Mouse (Mus musculus): ENCODE results near the gene Cpeb4.
"Not testable (repeated sequence)": the region's sequence is repeated elsewhere in the genome, so short reads cannot be mapped to it uniquely, and the experiment has no call there.

The Cpeb4 gene

GRCm38 (mm10) chr11:31871911-31872310 is at the start of gene Cpeb4:
Gene Cpeb4, plus strand, starts transcription at chr11:31872211.
- no peak for DNase-seq (ENCODE audit: extremely low spot score, low read depth, low spot score)

- DNase-seq (ENCODE audit: extremely low spot score, low read depth, low spot score) = no peak
These were observed 49.5 kb upstream of the Cpeb4 start for GRCm38 (mm10) chr11:31822556-31822955.

- DNase-seq (ENCODE audit: extremely low spot score, low read depth, low spot score) = no peak
These were observed 48.5 kb upstream of the Cpeb4 start for GRCm38 (mm10) chr11:31823513-31823912.

- DNase-seq (ENCODE audit: extremely low spot score, low read depth, low spot score) = no peak
These were observed 47.4 kb upstream of the Cpeb4 start for GRCm38 (mm10) chr11:31824504-31825166.

GRCm38 (mm10) chr11:31828011-31828770 is 43.8 kb upstream of the Cpeb4 start:
- no peak for DNase-seq (ENCODE audit: extremely low spot score, low read depth, low spot score)

- DNase-seq (ENCODE audit: extremely low spot score, low read depth, low spot score) = no peak
These were observed 43.3 kb upstream of the Cpeb4 start for GRCm38 (mm10) chr11:31828771-31829072.

GRCm38 (mm10) chr11:31830213-31831151 is 41.5 kb upstream of the Cpeb4 start:
- no peak for DNase-seq (ENCODE audit: extremely low spot score, low read depth, low spot score)

- DNase-seq (ENCODE audit: extremely low spot score, low read depth, low spot score) = no peak
These were observed 40.6 kb upstream of the Cpeb4 start for GRCm38 (mm10) chr11:31831451-31831850.

GRCm38 (mm10) chr11:31831983-31832382 is 40.0 kb upstream of the Cpeb4 start:
- no peak for DNase-seq (ENCODE audit: extremely low spot score, low read depth, low spot score)

GRCm38 (mm10) chr11:31832439-31832980 is 39.5 kb upstream of the Cpeb4 start:
- no peak for DNase-seq (ENCODE audit: extremely low spot score, low read depth, low spot score)

GRCm38 (mm10) chr11:31833506-31833905 is 38.5 kb upstream of the Cpeb4 start:
- DNase-seq (ENCODE audit: extremely low spot score, low read depth, low spot score) = no peak

- no peak for DNase-seq (ENCODE audit: extremely low spot score, low read depth, low spot score)
These were observed 36.7 kb upstream of the Cpeb4 start for GRCm38 (mm10) chr11:31835352-31835751.

GRCm38 (mm10) chr11:31837243-31837642 is 34.8 kb upstream of the Cpeb4 start:
- DNase-seq (ENCODE audit: extremely low spot score, low read depth, low spot score) = no peak

GRCm38 (mm10) chr11:31837753-31838152 is 34.3 kb upstream of the Cpeb4 start:
- DNase-seq (ENCODE audit: extremely low spot score, low read depth, low spot score) = no peak

GRCm38 (mm10) chr11:31838442-31839083 is 33.4 kb upstream of the Cpeb4 start:
- DNase-seq (ENCODE audit: extremely low spot score, low read depth, low spot score) = no peak

- no peak for DNase-seq (ENCODE audit: extremely low spot score, low read depth, low spot score)
These were observed 32.9 kb upstream of the Cpeb4 start for GRCm38 (mm10) chr11:31839084-31839460.

GRCm38 (mm10) chr11:31842171-31842959 is 29.6 kb upstream of the Cpeb4 start:
- DNase-seq (ENCODE audit: extremely low spot score, low read depth, low spot score) = no peak

GRCm38 (mm10) chr11:31843177-31843833 is 28.7 kb upstream of the Cpeb4 start:
- DNase-seq (ENCODE audit: extremely low spot score, low read depth, low spot score) = no peak

- DNase-seq (ENCODE audit: extremely low spot score, low read depth, low spot score) = no peak
These were observed 28.2 kb upstream of the Cpeb4 start for GRCm38 (mm10) chr11:31843834-31844188.

- not testable (repeated sequence) for DNase-seq (ENCODE audit: extremely low spot score, low read depth, low spot score)
These were observed 26.9 kb upstream of the Cpeb4 start for GRCm38 (mm10) chr11:31845111-31845510.

All from hindlimb bud, embryonic 11.5 days (tissue).